Mouse (Mus musculus) liver, embryonic 14.5 days (tissue): ENCODE results near the gene Tkt.

Experiments used
- CTCF ChIP-seq: IDR thresholded peaks from 2 replicates; pipeline ENCODE4 v1.5.1; 2016; ENCODE audit warnings: antibody characterized with exemption, low read depth, control low read depth
- EP300 ChIP-seq: IDR thresholded peaks from 2 replicates; pipeline ENCODE4 v1.6.1; 2016; ENCODE audit warnings: antibody characterized with exemption, low read depth

GRCm38 (mm10) chr14:30610940-30611339 lies 62.8 kb downstream of the Tkt start:
- no peak for TF ChIP-seq EP300
- no peak for TF ChIP-seq CTCF
